Mouse (Mus musculus) forebrain, embryonic 13.5 days (tissue): Measurements from ENCODE around the gene Zup1. TPM values are rescaled to one million over a fixed set of nuclear protein-coding genes. Genes with fewer than 3 reads are reported as not detected.
"Not testable (repeated sequence)": the region's sequence is repeated elsewhere in the genome, so short reads cannot be mapped to it uniquely, and the experiment has no call there.

Experiments used
- ATAC-seq: fragments of 200-750 bp; cut with Nextera tagmentation; 2 replicates; pipeline ENCODE4 v1.8.0; 2017
- H3K27ac ChIP-seq: fragments of 300-500 bp; sonication (generic); 2 replicates; pipeline ENCODE4 v1.5.1; 2015; ENCODE audit warnings: inconsistent platforms, mild to moderate bottlenecking, moderate library complexity
- H3K27me3 ChIP-seq: fragments of 300-500 bp; sonication (generic); 2 replicates; pipeline ENCODE4 v1.6.1; 2015; ENCODE audit warnings: mild to moderate bottlenecking, inconsistent platforms
- H3K36me3 ChIP-seq: fragments of 300-500 bp; sonication (generic); 2 replicates; pipeline ENCODE4 v1.6.1; 2015; ENCODE audit warnings: mild to moderate bottlenecking, inconsistent platforms; ENCODE audit not compliant: poor library complexity, severe bottlenecking
- H3K4me1 ChIP-seq: fragments of 300-500 bp; sonication (generic); 2 replicates; pipeline ENCODE4 v1.6.1; 2015; ENCODE audit warnings: inconsistent platforms
- H3K4me2 ChIP-seq: fragments of 300-500 bp; sonication (generic); 2 replicates; pipeline ENCODE4 v1.6.1; 2015; ENCODE audit warnings: inconsistent platforms, mild to moderate bottlenecking, moderate library complexity
- H3K4me3 ChIP-seq: fragments of 300-500 bp; sonication (generic); 2 replicates; pipeline ENCODE4 v1.5.1; 2015; ENCODE audit warnings: mild to moderate bottlenecking, inconsistent platforms
- H3K9ac ChIP-seq: fragments of 300-500 bp; sonication (generic); 2 replicates; pipeline ENCODE4 v1.6.1; 2015; ENCODE audit warnings: mild to moderate bottlenecking, inconsistent platforms
- H3K9me3 ChIP-seq: fragments of 300-500 bp; sonication (generic); replicated peaks from 2 replicates; pipeline ENCODE4 v1.6.1; 2016; ENCODE audit warnings: inconsistent platforms
- WGBS: fragments of 180-500 bp; shearing (Covaris S2); methylation state at CpG from one replicate; pipeline ENCODE4 v1.1.7; 2015; 5-methylcytosine and 5-hydroxymethylcytosine counted together
- polyA plus RNA-seq: library from polyadenylated mRNA; unstranded; fragments of >200 nt; fragmentation: Nextera tagmentation; extraction: Ambion mirVana; gene quantifications from 2 replicates; pipeline ENCODE4 v1.2.1, GENCODE M21; 2015

Zup1 gene
- 25.1 and 27.5 TPM in 2 replicates for polyA plus RNA-seq

DNA sequence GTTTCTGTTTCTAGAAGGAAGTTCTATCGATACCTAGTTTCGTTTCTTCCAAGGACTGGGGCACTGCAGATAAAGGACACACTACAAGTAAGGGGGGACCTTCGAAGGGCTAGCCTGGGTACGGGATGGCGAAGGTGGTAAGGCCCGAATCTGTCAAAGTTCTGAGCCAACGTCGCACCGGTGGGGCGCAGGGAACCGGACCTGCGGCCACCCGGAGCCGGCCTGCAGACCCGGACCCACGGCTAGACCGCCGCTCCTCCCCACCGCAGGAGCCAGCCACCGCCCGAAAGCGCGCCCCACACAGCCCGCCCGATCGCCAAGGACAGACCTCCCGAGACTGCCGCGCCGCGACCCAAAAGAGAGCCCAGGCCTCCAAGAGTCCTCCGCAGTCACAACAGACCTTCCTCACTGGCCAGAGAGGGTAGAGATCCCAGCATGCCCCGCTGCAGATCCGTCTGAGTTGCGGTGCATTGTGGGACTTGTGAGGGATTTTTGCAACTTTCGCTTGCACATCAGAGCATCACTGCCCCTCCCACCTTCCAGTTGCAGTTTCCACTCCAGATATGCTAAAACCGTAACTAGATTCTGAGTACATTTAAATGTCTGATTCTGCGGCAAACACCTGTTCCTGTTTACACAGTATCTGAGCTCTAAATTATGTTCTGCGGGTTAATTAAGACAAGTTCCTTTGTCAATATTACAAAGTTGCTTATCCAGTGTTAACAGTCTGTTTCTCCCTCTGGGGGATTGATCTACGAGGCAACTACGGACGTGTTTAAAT is at the start of gene Zup1:
Zup1 (minus strand) TSS at position 467 of the 781 bp plus-strand sequence.
- H3K9ac ChIP-seq, result peak within 1 kb of the TSS; percentile 96
- ATAC-seq, result peak; percentile 97
- no peaks in the 10 kb centered on the region for H3K9me3 ChIP-seq
- H3K27me3 ChIP-seq, result no peaks in the 10 kb centered on the region
- H3K36me3 ChIP-seq, result peaks cover 12% of the 10 kb centered on the region; the same call in 1 of the 2 replicates
- WGBS, result 3% methylated on average over 42 of the region's 42 CpGs
- H3K27ac ChIP-seq, result peak within 1 kb of the TSS; percentile 69; the same call in 1 of the 2 replicates
- H3K4me3 ChIP-seq, result peak within 1 kb of the TSS; percentile 90
- H3K4me1 ChIP-seq, result peaks cover 22% of the 10 kb centered on the region
- peak within 1 kb of the TSS; percentile 68 for H3K4me2 ChIP-seq

GRCm38 (mm10) chr10:33998397-33998796 is 47.3 kb upstream of the Zup1 start:
- Histone ChIP-seq H3K27me3 (no peaks in the 10 kb centered on the region), H3K4me2 (no peak overlapping the region), H3K9me3 (no peaks in the 10 kb centered on the region), H3K27ac (no peak overlapping the region), H3K4me3 (no peak overlapping the region), H3K4me1 (no peaks in the 10 kb centered on the region), H3K9ac (no peak overlapping the region), H3K36me3 (peaks cover 85% of the 10 kb centered on the region)
- no peak for ATAC-seq

DNA sequence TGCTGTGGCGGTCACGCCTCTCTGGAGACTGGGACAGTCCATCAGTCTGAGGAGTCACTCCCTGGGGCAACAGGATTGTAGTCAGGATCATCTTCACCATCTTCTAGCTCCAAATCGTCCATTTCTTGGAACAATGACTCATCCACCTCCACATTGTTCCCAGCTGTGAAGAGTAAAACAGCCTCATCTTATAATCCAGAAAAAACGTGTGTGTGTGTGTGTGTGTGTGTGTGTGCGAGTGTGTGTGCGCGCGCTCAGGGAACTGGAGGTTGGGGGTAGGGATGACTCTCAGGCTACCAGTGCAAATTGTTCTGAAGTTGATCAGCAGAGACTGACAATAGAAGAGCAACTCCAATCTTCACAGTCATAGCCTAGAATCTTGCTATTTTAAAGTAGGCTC is 45.6 kb upstream of the Zup1 start:
- ATAC-seq, H3K27ac ChIP-seq, H3K27me3 ChIP-seq, H3K4me2 ChIP-seq, H3K4me3 ChIP-seq, H3K4me1 ChIP-seq, H3K9me3 ChIP-seq, H3K9ac ChIP-seq: not testable (repeated sequence)
- WGBS, result 88% methylated on average over 6 of the region's 8 CpGs
- peaks cover 86% of the 10 kb centered on the region for H3K36me3 ChIP-seq

DNA sequence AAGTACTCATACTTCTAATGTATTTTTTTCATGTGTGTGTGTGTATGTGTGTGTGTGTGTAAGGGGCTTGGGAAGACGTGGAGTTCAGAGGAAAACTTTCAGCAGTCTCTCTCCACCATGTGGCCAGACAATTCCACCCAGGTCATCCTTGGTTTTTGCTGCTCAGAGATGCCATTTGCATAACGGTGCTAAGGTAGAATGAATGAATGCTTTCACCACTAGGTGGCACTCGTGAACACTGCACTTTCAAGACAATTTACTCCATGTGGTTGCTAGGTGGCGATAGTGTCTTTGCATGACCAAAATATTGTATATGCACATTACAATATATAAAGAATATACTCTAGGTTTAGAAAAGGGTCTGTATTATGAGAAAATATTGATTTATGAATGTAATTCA is 35.7 kb upstream of the Zup1 start:
- no peak overlapping the region for H3K27ac ChIP-seq
- H3K27me3 ChIP-seq, result no peaks in the 10 kb centered on the region
- peaks cover 19% of the 10 kb centered on the region for H3K36me3 ChIP-seq
- H3K4me3 ChIP-seq, result no peak overlapping the region
- H3K4me1 ChIP-seq, result no peaks in the 10 kb centered on the region
- H3K9me3 ChIP-seq, result no peaks in the 10 kb centered on the region
- WGBS, result 13% methylated on average over 4 of the region's 4 CpGs
- peak; percentile 80; the same call in 1 of the 2 replicates for ATAC-seq
- no peak overlapping the region for H3K9ac ChIP-seq
- no peak overlapping the region for H3K4me2 ChIP-seq

DNA sequence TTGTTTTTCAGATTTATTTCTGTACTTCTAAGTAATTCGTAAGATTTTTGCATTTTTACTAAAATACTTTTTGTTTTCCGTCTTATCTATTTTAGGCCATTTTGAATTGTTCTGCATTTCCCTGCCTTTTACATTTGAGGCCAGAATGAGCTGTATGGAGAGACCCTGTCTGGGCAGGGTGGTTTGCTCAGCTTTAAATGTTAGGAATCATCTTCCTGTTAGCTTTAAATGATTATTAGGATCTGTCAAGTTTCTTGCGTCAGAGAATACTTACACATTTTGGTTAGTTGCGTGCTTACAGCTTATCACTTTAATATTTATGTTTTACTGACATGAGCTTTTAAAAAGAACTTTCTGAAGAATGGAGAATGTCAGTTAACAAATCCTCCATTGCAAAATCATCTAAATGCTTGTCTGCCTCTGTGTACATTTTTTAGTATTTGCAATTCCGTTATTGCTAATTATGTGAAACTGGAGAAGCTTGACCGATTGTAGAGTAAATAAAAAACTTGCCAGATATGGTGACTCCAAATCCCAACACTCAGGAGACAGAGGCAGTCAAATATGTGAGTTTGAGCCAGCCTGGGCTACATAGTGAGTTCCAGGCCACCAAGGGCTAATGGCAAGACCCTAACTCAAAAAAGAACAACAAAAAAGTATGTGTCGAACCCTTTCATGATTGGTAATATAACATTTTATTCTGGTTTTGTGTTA is 23.9 kb upstream of the Zup1 start:
- 96% methylated on average over 7 of the region's 7 CpGs for WGBS
- H3K4me3 ChIP-seq, result no peak overlapping the region
- H3K36me3 ChIP-seq, result 0 out of 2 replicates have a peak, but pooled peaks cover under 1% of the 10 kb centered on the region
- H3K27ac ChIP-seq, result no peak overlapping the region
- H3K9ac ChIP-seq, result no peak overlapping the region
- no peak overlapping the region for H3K4me2 ChIP-seq
- H3K9me3 ChIP-seq, result peaks cover 9% of the 10 kb centered on the region; the same call in 1 of the 2 replicates
- ATAC-seq, result no peak
- no peaks in the 10 kb centered on the region for H3K27me3 ChIP-seq
- H3K4me1 ChIP-seq, result no peaks in the 10 kb centered on the region

GRCm38 (mm10) chr10:33952509-33952908 is 1.4 kb upstream of the Zup1 start:
- no peaks in the 10 kb centered on the region for H3K9me3 ChIP-seq
- no peaks in the 10 kb centered on the region for H3K27me3 ChIP-seq
- H3K9ac ChIP-seq, result no peak overlapping the region
- ATAC-seq, result no peak
- peaks cover 8% of the 10 kb centered on the region; the same call in 1 of the 2 replicates for H3K36me3 ChIP-seq
- peaks cover 22% of the 10 kb centered on the region for H3K4me1 ChIP-seq
- H3K4me2 ChIP-seq, result no peak overlapping the region
- H3K27ac ChIP-seq, result no peak overlapping the region
- WGBS, result 83% methylated on average over 3 of the region's 3 CpGs
- no peak overlapping the region for H3K4me3 ChIP-seq

DNA sequence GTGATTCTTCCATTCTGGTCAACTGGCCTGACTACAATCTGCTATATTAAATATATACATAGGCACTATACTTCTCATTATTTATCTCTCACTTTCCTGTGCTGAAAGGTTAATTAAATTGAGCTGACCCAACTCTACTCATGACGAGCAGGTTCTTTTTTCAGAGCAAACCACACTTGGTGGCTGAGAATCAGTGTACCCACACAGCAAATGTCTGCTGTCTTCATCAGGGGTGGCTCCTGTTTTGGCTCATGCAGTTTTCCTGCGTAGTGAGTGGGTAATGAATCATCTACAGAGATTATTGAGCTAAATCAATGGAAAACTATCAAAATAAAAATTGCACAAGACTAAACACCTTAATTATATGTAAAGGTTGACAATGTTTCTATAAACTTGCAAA is 4.7 kb downstream of the Zup1 start:
- no peak for ATAC-seq
- Histone ChIP-seq H3K4me3 (no peak overlapping the region), H3K36me3 (peaks cover 41% of the 10 kb centered on the region), H3K9ac (no peak overlapping the region), H3K4me1 (peaks cover 18% of the 10 kb centered on the region), H3K27ac (no peak overlapping the region), H3K9me3 (no peaks in the 10 kb centered on the region), H3K27me3 (no peaks in the 10 kb centered on the region), H3K4me2 (no peak overlapping the region)
- WGBS, result 85% methylated on average over 2 of the region's 2 CpGs

DNA sequence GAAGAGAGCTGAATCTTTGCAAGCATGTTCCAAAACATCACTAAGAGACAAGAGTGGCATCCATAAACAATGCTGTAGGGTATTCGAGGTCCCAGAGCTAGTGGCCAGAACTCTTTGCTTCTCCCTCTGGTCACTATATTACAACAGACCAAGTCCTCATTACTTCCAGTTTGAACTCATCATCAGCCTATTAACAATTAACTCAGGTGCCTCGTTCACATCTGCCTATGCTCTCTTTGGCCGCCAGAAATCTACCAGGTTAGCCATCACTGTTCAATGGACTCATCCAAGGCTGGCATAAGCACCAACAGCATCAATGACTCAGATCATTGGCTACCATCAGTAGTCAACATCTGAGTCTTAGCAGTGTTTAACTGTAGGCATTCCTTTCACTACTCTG is 5.7 kb downstream of the Zup1 start:
- Histone ChIP-seq H3K4me2 (no peak overlapping the region), H3K9me3 (no peaks in the 10 kb centered on the region), H3K4me3 (no peak overlapping the region), H3K4me1 (peaks cover 15% of the 10 kb centered on the region), H3K36me3 (peaks cover 48% of the 10 kb centered on the region), H3K27me3 (no peaks in the 10 kb centered on the region), H3K9ac (no peak overlapping the region), H3K27ac (no peak overlapping the region)
- WGBS, result 94% methylated on average over 3 of the region's 3 CpGs
- no peak for ATAC-seq

DNA sequence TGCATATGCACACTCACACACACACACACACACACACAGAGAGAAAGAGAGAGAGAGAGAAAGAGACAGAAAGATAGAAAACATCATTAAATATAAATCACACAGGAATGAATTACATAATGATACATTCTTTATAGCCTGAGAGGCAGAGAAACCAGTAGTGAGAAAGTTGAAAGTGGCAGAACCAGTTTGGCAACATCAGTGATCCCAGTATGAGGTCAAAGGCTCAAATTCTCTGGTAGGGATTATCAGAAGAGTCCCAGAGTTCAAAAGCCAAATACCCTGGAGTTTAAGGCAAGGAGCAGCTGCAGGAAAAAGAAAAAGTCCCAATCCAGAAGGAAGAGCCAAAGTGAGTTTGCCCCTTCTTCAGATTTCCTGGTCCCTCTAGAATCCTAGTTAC is 10.4 kb downstream of the Zup1 start:
- Histone ChIP-seq H3K4me3 (no peak overlapping the region), H3K36me3 (peaks cover 72% of the 10 kb centered on the region), H3K27me3 (no peaks in the 10 kb centered on the region), H3K4me1 (no peaks in the 10 kb centered on the region), H3K27ac (no peak overlapping the region), H3K9ac (no peak overlapping the region), H3K9me3 (no peaks in the 10 kb centered on the region), H3K4me2 (no peak overlapping the region)
- ATAC-seq, result no peak

GRCm38 (mm10) chr10:33905489-33905888 is 45.6 kb downstream of the Zup1 start:
- WGBS, result 4% methylated on average over 6 of the region's 6 CpGs
- Histone ChIP-seq H3K9ac (peak overlapping the region; percentile 38; the same call in 1 of the 2 replicates), H3K4me3 (peak overlapping the region; percentile 38), H3K4me2 (peak overlapping the region; percentile 62), H3K9me3 (no peaks in the 10 kb centered on the region), H3K36me3 (no peaks in the 10 kb centered on the region), H3K27me3 (no peaks in the 10 kb centered on the region), H3K27ac (no peak overlapping the region), H3K4me1 (peaks cover 6% of the 10 kb centered on the region; the same call in 1 of the 2 replicates)
- ATAC-seq, result peak; percentile 23; the same call in 1 of the 2 replicates

- Histone ChIP-seq H3K4me1 (peaks cover 6% of the 10 kb centered on the region; the same call in 1 of the 2 replicates), H3K9me3 (no peaks in the 10 kb centered on the region), H3K4me3 (peak within 1 kb of the TSS; percentile 38), H3K27ac (no peak within 1 kb of the TSS), H3K27me3 (no peaks in the 10 kb centered on the region), H3K9ac (peak within 1 kb of the TSS; percentile 38), H3K4me2 (peak within 1 kb of the TSS; percentile 62), H3K36me3 (no peaks in the 10 kb centered on the region)
- WGBS, result 6% methylated on average over 17 of the region's 17 CpGs
- ATAC-seq, result peak; percentile 100
These were observed 46.3 kb downstream of the Zup1 start, which contains the start of gene Rsph4a for GRCm38 (mm10) chr10:33904530-33905481. Gene Rsph4a, plus strand, starts transcription at chr10:33905111.
